Mouse (Mus musculus) testis, adult 2 months (tissue): ENCODE measurements at regions not wholly inside any gene's neighbourhood (a gene's known extent, or its start where the extent isn't known, plus 50 kb on each side); places are given as distances from the start of the nearest gene placed in this dataset.

Experiments
- CTCF ChIP-seq: fragments of 200-500 bp; IDR thresholded peaks from 2 replicates; pipeline ENCODE4 v1.5.1; 2012; ENCODE audit warnings: low read depth, mild to moderate bottlenecking, inconsistent platforms, low read length, moderate library complexity; ENCODE audit not compliant: control insufficient read depth, insufficient read depth, insufficient replicate concordance
- POLR2A ChIP-seq: fragments of 200-500 bp; IDR thresholded peaks from 2 replicates; pipeline ENCODE4 v1.6.1; 2012; ENCODE audit warnings: low read depth, mild to moderate bottlenecking, inconsistent platforms, low read length, moderate library complexity; ENCODE audit not compliant: control insufficient read depth

- TF ChIP-seq POLR2A (no peak), CTCF (no peak)
Measured at GRCm38 (mm10) chr2:9401461-9401860, 479.6 kb upstream of the 4930412O13Rik start.
